Mouse (Mus musculus) granulocyte monocyte progenitor cell, adult 5-6 weeks (primary cell): Measurements from ENCODE around the gene Olfr741. TPM values are rescaled to one million over a fixed set of nuclear protein-coding genes. Genes with fewer than 3 reads are reported as not detected.

Experiments
- ATAC-seq: replicated peaks from 2 replicates; pipeline ENCODE4 v1.8.0; 2016; ENCODE audit warnings: mild to moderate bottlenecking, moderate TSS enrichment, inconsistent platforms; ENCODE audit not compliant: poor library complexity, severe bottlenecking
- total RNA-seq, 2 experiments: library from RNA; stranded (forward) in 1 of 2; stranded (reverse) in 1 of 2; fragments of 200-712, 200-1000 nt in 1 of 2; fragments of >200 nt in 1 of 2; fragmentation: Nextera tagmentation in 1 of 2; gene quantifications; 2 replicates each; pipeline ENCODE4 v1.2.3; 2014 to 2017

Gene Olfr741
- total RNA-seq (2014; fragmentation: Nextera tagmentation) (not detected in 2 replicates), total RNA-seq (2017) (not detected in 2 replicates)

GRCm38 (mm10) chr14:50472438-50472837 lies at the start of gene Olfr741:
Gene Olfr741, plus strand, starts transcription at chr14:50472738.
- no peak for ATAC-seq

GRCm38 (mm10) chr14:50445245-50445644 lies 27.3 kb upstream of the Olfr741 start, which contains the start of gene Olfr740:
Gene Olfr740, plus strand, starts transcription at chr14:50445545.
- no peak for ATAC-seq

DNA sequence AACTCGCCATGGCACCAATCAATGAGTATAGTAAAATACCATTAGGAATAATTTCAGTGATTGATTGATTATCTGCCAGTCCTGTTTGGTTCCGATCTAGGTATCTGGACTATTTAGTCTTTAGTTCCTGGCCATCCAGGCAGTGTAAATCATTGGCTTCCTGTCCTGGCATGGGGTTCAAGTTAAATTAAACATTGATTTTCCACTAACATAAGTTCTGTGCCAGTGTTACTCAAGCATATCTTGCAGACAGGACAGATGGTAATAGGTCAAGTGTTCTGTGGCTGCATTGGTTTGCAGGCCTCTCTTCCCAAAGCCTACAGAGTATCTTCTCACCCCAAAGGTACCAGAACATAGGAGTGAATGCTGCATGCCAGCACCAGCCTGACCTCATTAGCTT lies 5.9 kb downstream of the Olfr741 start:
- no peak for ATAC-seq

- ATAC-seq = no peak
Observed at GRCm38 (mm10) chr14:50503300-50503699, 30.8 kb downstream of the Olfr741 start, which contains the start of gene Olfr742. Gene Olfr742, plus strand, starts transcription at chr14:50503600.

DNA sequence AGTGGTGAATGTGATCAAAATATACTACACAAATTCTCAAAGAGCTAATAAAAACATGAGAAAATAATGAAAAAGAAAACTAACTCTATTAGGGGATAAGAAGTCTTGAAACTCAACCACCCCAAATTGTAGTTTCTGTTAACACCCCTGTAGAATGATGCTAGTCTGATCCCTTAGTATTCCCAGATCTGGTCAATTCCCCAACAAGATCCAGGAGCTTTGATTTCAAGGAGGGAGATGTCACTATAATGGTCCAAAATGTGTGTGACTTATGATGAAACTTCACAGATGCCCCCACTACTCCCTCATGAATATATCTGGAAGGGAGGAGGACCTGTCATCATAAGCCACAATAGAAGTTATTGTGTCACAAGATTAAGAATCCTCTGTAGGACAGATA lies 49.0 kb downstream of the Olfr741 start, which contains the start of gene Olfr743:
Gene Olfr743, plus strand, starts transcription at position 301 of the 400 bp plus-strand sequence.
- ATAC-seq = no peak

Other genes with a start within 250 kb of the Olfr741 start
- not detected in 2 replicates for gene Olfr731, start 230.9 kb upstream of the Olfr741 start, total RNA-seq (2014; fragmentation: Nextera tagmentation)
- gene Olfr731, start 230.9 kb upstream of the Olfr741 start, total RNA-seq (2017) = not detected in 2 replicates
- gene Olfr732, start 188.5 kb upstream of the Olfr741 start, total RNA-seq (2014; fragmentation: Nextera tagmentation) = not detected in 2 replicates
- gene Olfr732, start 188.5 kb upstream of the Olfr741 start, total RNA-seq (2017) = not detected in 2 replicates
- gene Olfr733, start 171.2 kb upstream of the Olfr741 start, total RNA-seq (2014; fragmentation: Nextera tagmentation) = not detected in 2 replicates
- not detected in 2 replicates for gene Olfr733, start 171.2 kb upstream of the Olfr741 start, total RNA-seq (2017)
- gene Olfr734, start 146.0 kb upstream of the Olfr741 start, total RNA-seq (2014; fragmentation: Nextera tagmentation) = not detected in 2 replicates
- gene Olfr734, start 146.0 kb upstream of the Olfr741 start, total RNA-seq (2017) = not detected in 2 replicates
- gene Olfr735, start 123.9 kb upstream of the Olfr741 start, total RNA-seq (2014; fragmentation: Nextera tagmentation) = not detected in 2 replicates
- gene Olfr735, start 123.9 kb upstream of the Olfr741 start, total RNA-seq (2017) = not detected in 2 replicates
- not detected in 2 replicates for gene Tlr11, start 114.8 kb upstream of the Olfr741 start, total RNA-seq (2014; fragmentation: Nextera tagmentation)
- not detected in 2 replicates for gene Tlr11, start 114.8 kb upstream of the Olfr741 start, total RNA-seq (2017)
- gene Olfr736, start 91.6 kb upstream of the Olfr741 start, total RNA-seq (2014; fragmentation: Nextera tagmentation) = not detected in 2 replicates
- gene Olfr736, start 91.6 kb upstream of the Olfr741 start, total RNA-seq (2017) = not detected in 2 replicates
- not detected in 2 replicates for gene Olfr738, start 65.2 kb upstream of the Olfr741 start, total RNA-seq (2014; fragmentation: Nextera tagmentation)
- not detected in 2 replicates for gene Olfr738, start 65.2 kb upstream of the Olfr741 start, total RNA-seq (2017)
- not detected in 2 replicates for gene Olfr739, start 54.1 kb upstream of the Olfr741 start, total RNA-seq (2014; fragmentation: Nextera tagmentation)
- not detected in 2 replicates for gene Olfr739, start 54.1 kb upstream of the Olfr741 start, total RNA-seq (2017)
- gene Olfr740, start 27.2 kb upstream of the Olfr741 start, total RNA-seq (2014; fragmentation: Nextera tagmentation) = not detected in 2 replicates
- gene Olfr740, start 27.2 kb upstream of the Olfr741 start, total RNA-seq (2017) = not detected in 2 replicates
- not detected in 2 replicates for gene Olfr742, start 30.9 kb downstream of the Olfr741 start, total RNA-seq (2014; fragmentation: Nextera tagmentation)
- not detected in 2 replicates for gene Olfr742, start 30.9 kb downstream of the Olfr741 start, total RNA-seq (2017)
- not detected in 2 replicates for gene Olfr743, start 49.1 kb downstream of the Olfr741 start, total RNA-seq (2014; fragmentation: Nextera tagmentation)
- gene Olfr743, start 49.1 kb downstream of the Olfr741 start, total RNA-seq (2017) = not detected in 2 replicates
- gene Olfr744, start 142.1 kb downstream of the Olfr741 start, total RNA-seq (2014; fragmentation: Nextera tagmentation) = not detected in 2 replicates
- not detected in 2 replicates for gene Olfr744, start 142.1 kb downstream of the Olfr741 start, total RNA-seq (2017)
- gene Olfr745, start 166.7 kb downstream of the Olfr741 start, total RNA-seq (2014; fragmentation: Nextera tagmentation) = not detected in 2 replicates
- gene Olfr745, start 166.7 kb downstream of the Olfr741 start, total RNA-seq (2017) = not detected in 2 replicates
- not detected in 2 replicates for gene Olfr746, start 174.3 kb downstream of the Olfr741 start, total RNA-seq (2014; fragmentation: Nextera tagmentation)
- not detected in 2 replicates for gene Olfr746, start 174.3 kb downstream of the Olfr741 start, total RNA-seq (2017)
- not detected in 2 replicates for gene Olfr747, start 220.5 kb downstream of the Olfr741 start, total RNA-seq (2014; fragmentation: Nextera tagmentation)
- not detected in 2 replicates for gene Olfr747, start 220.5 kb downstream of the Olfr741 start, total RNA-seq (2017)
- not detected in 2 replicates for gene Olfr748, start 234.6 kb downstream of the Olfr741 start, total RNA-seq (2014; fragmentation: Nextera tagmentation)
- gene Olfr748, start 234.6 kb downstream of the Olfr741 start, total RNA-seq (2017) = not detected in 2 replicates